Mouse (Mus musculus): ENCODE data around the gene Rfx8.

DNA sequence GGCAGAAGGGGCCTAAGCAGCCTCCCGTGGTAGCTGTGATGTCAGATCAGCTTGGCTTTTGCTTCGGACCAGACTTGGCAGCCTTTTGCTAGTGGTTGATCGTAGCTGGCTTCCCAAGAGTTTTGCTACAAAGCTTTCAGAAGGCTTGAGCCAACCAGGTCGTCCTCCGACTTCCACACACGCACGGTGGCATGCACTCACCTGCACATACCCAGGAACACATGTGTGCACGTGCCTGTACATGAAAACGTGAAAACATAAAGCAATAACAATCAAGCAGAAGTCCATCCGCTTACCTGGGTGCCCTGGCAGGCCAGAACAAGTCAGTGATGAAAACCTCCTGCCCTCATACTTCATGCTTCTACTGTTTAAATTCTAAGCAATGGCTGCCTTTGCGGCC is 36.2 kb upstream of the Rfx8 start:
- no peak for TF ChIP-seq CTCF (IDR thresholded peaks at IDR 0.05; ENCODE audit: extremely low read depth, insufficient read depth, low read length)
- no peak for TF ChIP-seq POLR2A (IDR thresholded peaks at IDR 0.05; ENCODE audit: extremely low read depth, insufficient read depth, low read length)
